Mouse (Mus musculus) spleen, adult 2 months (tissue): ENCODE measurements at regions not wholly inside any gene's neighbourhood (a gene's known extent, or its start where the extent isn't known, plus 50 kb on each side); places are given as distances from the start of the nearest gene placed in this dataset.

Experiments used
- DNase-seq, 2 experiments: peaks; one replicate each; pipeline versions ENCODE4 v3.0.0 to v3.0.0-alpha.2; 2012 to 2021; ENCODE audit warnings: low spot score in 2 of 2, low read depth in 1 of 2
- H3K27ac ChIP-seq: fragments of 200-500 bp; 2 replicates; pipeline ENCODE4 v1.5.1; 2012; ENCODE audit warnings: low read length, inconsistent platforms; ENCODE audit not compliant: insufficient read depth
- H3K27me3 ChIP-seq: fragments of 200-500 bp; 2 replicates; pipeline ENCODE4 v1.6.1; 2012; ENCODE audit warnings: mild to moderate bottlenecking, moderate library complexity, low read length, inconsistent platforms; ENCODE audit not compliant: control insufficient read depth, insufficient read depth
- H3K36me3 ChIP-seq: fragments of 200-500 bp; 2 replicates; pipeline ENCODE4 v1.6.1; 2012; ENCODE audit warnings: mild to moderate bottlenecking, low read length, inconsistent platforms; ENCODE audit not compliant: control insufficient read depth, insufficient read depth
- H3K4me1 ChIP-seq: fragments of 200-500 bp; 2 replicates; pipeline ENCODE4 v1.6.1; 2011; ENCODE audit warnings: inconsistent platforms; ENCODE audit not compliant: control insufficient read depth, insufficient read depth, insufficient read length
- H3K4me3 ChIP-seq: fragments of 200-500 bp; 2 replicates; pipeline ENCODE4 v1.5.1; 2011; ENCODE audit warnings: mild to moderate bottlenecking, inconsistent platforms; ENCODE audit not compliant: insufficient read depth, insufficient read length; ENCODE audit errors: extremely low read depth
- CTCF ChIP-seq: fragments of 200-500 bp; IDR thresholded peaks from 2 replicates; pipeline ENCODE4 v1.5.1; 2011; ENCODE audit warnings: mild to moderate bottlenecking, inconsistent platforms; ENCODE audit not compliant: insufficient read depth, insufficient read length, insufficient replicate concordance; ENCODE audit errors: extremely low read depth
- POLR2A ChIP-seq: fragments of 200-500 bp; IDR thresholded peaks from 2 replicates; pipeline ENCODE4 v1.6.1; 2011; ENCODE audit warnings: low read depth, low read length, inconsistent platforms
- WGBS: fragments of 180-500 bp; shearing (Covaris S2); methylation state at CpG from one replicate; pipeline ENCODE4 v1.1.7; 2018; 5-methylcytosine and 5-hydroxymethylcytosine counted together

- no peaks in the 10 kb centered on the region for H3K36me3 ChIP-seq
- no peak for TF ChIP-seq CTCF
- no peak for TF ChIP-seq POLR2A
- no peaks in the 10 kb centered on the region for H3K27me3 ChIP-seq
- no peak overlapping the region for H3K27ac ChIP-seq
- DNase-seq, result no peak
- 82% methylated on average over 6 of the region's 6 CpGs for WGBS
- no peak overlapping the region for H3K4me3 ChIP-seq
- no peaks in the 10 kb centered on the region for H3K4me1 ChIP-seq
These were observed 406.8 kb upstream of the Cdh4 start for GRCm38 (mm10) chr2:179035446-179035845.

DNA sequence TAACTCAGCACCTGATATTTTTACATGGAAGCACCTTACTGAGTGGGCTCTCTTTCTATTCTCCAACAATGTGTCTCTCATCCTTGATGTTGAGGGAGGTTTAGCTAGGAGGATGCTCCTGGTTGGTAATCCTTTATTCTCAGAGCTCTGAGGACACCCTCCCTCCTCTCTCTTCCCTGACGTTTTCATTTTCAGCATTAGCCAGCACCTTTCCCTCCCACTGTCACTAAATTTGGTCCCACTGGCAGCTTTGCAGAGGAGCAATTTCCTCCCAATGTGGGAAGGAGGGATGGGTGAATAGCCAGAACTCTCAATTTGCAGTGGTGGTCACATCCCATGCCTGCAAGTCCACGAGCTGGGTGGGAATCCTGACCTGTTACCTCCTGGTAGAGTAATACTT is 402.5 kb upstream of the Cdh4 start:
- no peak overlapping the region for H3K4me3 ChIP-seq
- no peak for DNase-seq
- H3K27ac ChIP-seq, result no peak overlapping the region
- 66% methylated on average over 2 of the region's 2 CpGs for WGBS
- no peaks in the 10 kb centered on the region for H3K36me3 ChIP-seq
- no peaks in the 10 kb centered on the region for H3K4me1 ChIP-seq
- TF ChIP-seq POLR2A (no peak), CTCF (no peak)
- H3K27me3 ChIP-seq, result no peaks in the 10 kb centered on the region

DNA sequence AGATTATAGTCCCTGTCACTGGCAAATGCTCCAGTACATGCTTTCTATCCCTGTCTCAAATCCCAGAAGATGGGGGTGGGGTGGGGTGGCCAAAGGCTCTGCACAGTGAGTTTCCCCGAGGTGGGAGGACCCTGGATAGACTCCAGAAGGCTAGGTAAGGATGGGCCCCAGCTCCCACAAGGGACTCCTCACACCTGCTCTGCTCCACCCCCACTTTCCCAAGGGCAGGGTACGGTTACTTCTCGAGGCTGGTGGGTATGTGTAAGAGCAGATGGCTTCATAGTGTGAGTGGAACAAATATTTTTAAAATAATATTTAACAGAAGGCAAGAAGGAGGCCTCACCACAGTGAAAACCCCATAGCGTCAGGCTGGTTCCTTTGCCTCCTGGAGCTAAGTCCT is 398.6 kb upstream of the Cdh4 start:
- no peak for TF ChIP-seq POLR2A
- TF ChIP-seq CTCF, result no peak
- no peak overlapping the region for H3K27ac ChIP-seq
- no peaks in the 10 kb centered on the region for H3K27me3 ChIP-seq
- whole genome bisulfite sequencing, result 58% methylated on average over 4 of the region's 4 CpGs
- no peaks in the 10 kb centered on the region for H3K4me1 ChIP-seq
- no peaks in the 10 kb centered on the region for H3K36me3 ChIP-seq
- DNase-seq, result no peak
- H3K4me3 ChIP-seq, result no peak overlapping the region

DNA sequence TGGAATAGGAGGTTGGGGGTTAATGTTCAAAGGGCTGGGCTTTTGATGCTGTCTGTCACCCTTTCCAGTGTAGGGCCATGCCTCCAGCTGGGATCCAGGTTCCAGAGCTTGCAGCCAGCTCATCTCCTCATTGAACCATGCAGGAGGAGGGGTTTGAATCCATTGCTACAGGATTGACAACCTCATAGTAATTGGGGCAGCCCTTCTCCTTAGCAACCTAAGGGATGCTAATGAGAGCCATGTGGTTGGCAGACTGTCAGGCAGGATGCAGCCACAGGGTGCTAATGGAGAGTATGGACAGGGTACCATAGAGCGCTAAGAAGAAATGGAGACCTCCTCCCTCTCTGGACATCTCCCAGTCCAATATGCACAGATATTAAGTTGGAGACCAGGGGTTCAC is 396.9 kb upstream of the Cdh4 start:
- no peak overlapping the region for H3K27ac ChIP-seq
- H3K36me3 ChIP-seq, result no peaks in the 10 kb centered on the region
- TF ChIP-seq POLR2A (no peak), CTCF (no peak)
- DNase-seq, result no peak
- H3K4me1 ChIP-seq, result no peaks in the 10 kb centered on the region
- no peaks in the 10 kb centered on the region for H3K27me3 ChIP-seq
- WGBS, result 79% methylated on average over 1 of the region's 1 CpGs
- no peak overlapping the region for H3K4me3 ChIP-seq

DNA sequence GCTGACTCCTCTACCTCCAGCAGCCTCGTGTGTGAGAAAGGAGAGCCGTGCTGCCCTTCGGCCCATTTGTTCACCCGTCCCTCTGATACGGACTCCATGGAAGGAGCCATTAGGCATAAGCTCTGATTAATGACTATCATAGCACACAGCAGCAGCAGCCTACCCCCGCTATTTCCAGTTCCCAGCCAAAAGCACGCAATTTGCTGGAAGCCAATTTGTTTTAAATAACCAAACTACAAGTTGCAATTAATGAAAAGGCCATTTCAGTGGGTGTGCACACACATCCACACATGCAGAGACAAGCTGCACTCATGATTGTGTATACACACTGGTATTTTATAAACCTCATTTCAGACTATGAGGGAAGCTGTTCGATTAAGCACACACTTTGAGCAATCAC is 387.8 kb upstream of the Cdh4 start:
- Histone ChIP-seq H3K4me3 (no peak overlapping the region), H3K27ac (no peak overlapping the region), H3K36me3 (no peaks in the 10 kb centered on the region), H3K27me3 (no peaks in the 10 kb centered on the region), H3K4me1 (no peaks in the 10 kb centered on the region)
- 75% methylated on average over 8 of the region's 8 CpGs for WGBS
- DNase-seq, result no peak
- TF ChIP-seq CTCF (no peak), POLR2A (no peak)

- Histone ChIP-seq H3K4me3 (no peak overlapping the region), H3K27me3 (no peaks in the 10 kb centered on the region), H3K36me3 (no peaks in the 10 kb centered on the region), H3K4me1 (no peaks in the 10 kb centered on the region), H3K27ac (no peak overlapping the region)
- TF ChIP-seq POLR2A (no peak), CTCF (no peak)
- DNase-seq, result no peak
- WGBS, result 53% methylated on average over 8 of the region's 8 CpGs
These were observed 377.6 kb upstream of the Cdh4 start for GRCm38 (mm10) chr2:179064616-179065015.

- 81% methylated on average over 6 of the region's 6 CpGs for WGBS
- H3K4me1 ChIP-seq, result no peaks in the 10 kb centered on the region
- no peak overlapping the region for H3K4me3 ChIP-seq
- TF ChIP-seq POLR2A (no peak), CTCF (no peak)
- DNase-seq, result no peak
- no peak overlapping the region for H3K27ac ChIP-seq
- no peaks in the 10 kb centered on the region for H3K36me3 ChIP-seq
- no peaks in the 10 kb centered on the region for H3K27me3 ChIP-seq
These were observed 372.7 kb upstream of the Cdh4 start for GRCm38 (mm10) chr2:179069520-179069919.
